Mouse (Mus musculus) heart, embryonic 12.5 days (tissue): ENCODE results near the gene Inhbe. TPM values are rescaled to one million over a fixed set of nuclear protein-coding genes. Genes with fewer than 3 reads are reported as not detected.

ENCODE experiments used
- ATAC-seq: fragments of 200-750 bp; cut with Nextera tagmentation; 2 replicates; pipeline ENCODE4 v1.8.0; 2017; ENCODE audit warnings: moderate TSS enrichment, moderate library complexity; ENCODE audit not compliant: insufficient number of reproducible peaks, low FRiP score
- H3K27ac ChIP-seq: fragments of 300-500 bp; sonication (generic); 2 replicates; pipeline ENCODE4 v1.5.1; 2016; ENCODE audit warnings: mild to moderate bottlenecking, moderate library complexity; ENCODE audit not compliant: poor library complexity, severe bottlenecking
- H3K27me3 ChIP-seq: fragments of 300-500 bp; sonication (generic); replicated peaks from 2 replicates; pipeline ENCODE4 v1.6.1; 2016; ENCODE audit warnings: mild to moderate bottlenecking, moderate library complexity
- H3K36me3 ChIP-seq: fragments of 300-500 bp; sonication (generic); 2 replicates; pipeline ENCODE4 v1.6.1; 2016; ENCODE audit warnings: mild to moderate bottlenecking, moderate library complexity
- H3K4me1 ChIP-seq: fragments of 300-500 bp; sonication (generic); replicated peaks from 2 replicates; pipeline ENCODE4 v1.6.1; 2016; ENCODE audit warnings: mild to moderate bottlenecking
- H3K4me2 ChIP-seq: fragments of 300-500 bp; sonication (generic); 2 replicates; pipeline ENCODE4 v1.6.1; 2016; ENCODE audit warnings: mild to moderate bottlenecking, moderate library complexity
- H3K4me3 ChIP-seq: fragments of 300-500 bp; sonication (generic); 2 replicates; pipeline ENCODE4 v1.5.1; 2016; ENCODE audit warnings: mild to moderate bottlenecking
- H3K9ac ChIP-seq: fragments of 300-500 bp; sonication (generic); 2 replicates; pipeline ENCODE4 v1.6.1; 2016; ENCODE audit warnings: mild to moderate bottlenecking, moderate library complexity
- H3K9me3 ChIP-seq: fragments of 300-500 bp; sonication (generic); replicated peaks from 2 replicates; pipeline ENCODE4 v1.6.1; 2016; ENCODE audit warnings: mild to moderate bottlenecking, moderate library complexity
- WGBS: fragments of 180-500 bp; shearing (Covaris S2); methylation state at CpG from one replicate; pipeline ENCODE4 v1.1.7; 2016; 5-methylcytosine and 5-hydroxymethylcytosine counted together
- polyA plus RNA-seq: library from polyadenylated mRNA; unstranded; fragments of >200 nt; fragmentation: Nextera tagmentation; extraction: Ambion mirVana; gene quantifications from 2 replicates; pipeline ENCODE4 v1.2.1, GENCODE M21; 2016

Inhbe gene
- polyA plus RNA-seq, 1 experiment from 2014 or later = not detected

GRCm38 (mm10) chr10:127330212-127330611 is 24.0 kb downstream of the Inhbe start:
- 75% methylated on average over 7 of the region's 7 CpGs for WGBS
- no peak overlapping the region for H3K4me2 ChIP-seq
- ATAC-seq = no peak
- no peaks in the 10 kb centered on the region for H3K36me3 ChIP-seq
- H3K4me1 ChIP-seq = peaks cover 15% of the 10 kb centered on the region
- peaks cover 74% of the 10 kb centered on the region for H3K27me3 ChIP-seq
- no peak overlapping the region for H3K27ac ChIP-seq
- H3K4me3 ChIP-seq = no peak overlapping the region
- no peak overlapping the region for H3K9ac ChIP-seq
- H3K9me3 ChIP-seq = no peaks in the 10 kb centered on the region

DNA sequence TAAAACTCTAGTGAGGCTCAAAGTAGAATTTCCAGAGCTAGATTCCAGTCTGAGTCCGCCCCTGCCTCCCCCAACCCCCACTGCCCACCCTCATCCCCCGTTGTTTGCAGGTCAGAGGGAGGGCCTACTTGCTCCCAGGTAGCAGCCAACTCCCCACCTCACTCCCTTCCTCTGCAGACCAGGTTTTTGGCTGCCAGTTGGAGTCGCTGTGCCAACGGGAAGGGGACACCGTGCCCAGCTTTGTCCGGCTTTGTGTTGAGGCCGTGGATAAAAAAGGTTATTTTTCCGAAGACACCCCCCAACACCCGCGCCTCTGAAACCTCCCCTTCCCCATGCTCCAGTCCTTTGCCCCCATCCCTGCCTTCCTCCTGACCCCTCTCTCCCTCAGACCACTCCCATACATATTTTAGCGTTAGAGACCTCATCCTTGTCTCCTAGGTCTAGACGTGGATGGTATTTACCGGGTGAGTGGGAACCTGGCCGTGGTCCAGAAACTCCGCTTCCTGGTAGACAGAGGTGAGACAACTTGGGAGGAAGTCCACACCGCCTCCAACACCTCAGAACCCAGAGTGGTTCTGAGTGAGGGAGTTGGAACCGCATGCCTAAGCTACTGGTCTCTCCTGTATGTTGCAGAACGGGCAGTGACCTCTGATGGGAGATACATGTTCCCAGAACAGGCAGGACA is 26.6 kb downstream of the Inhbe start:
- Histone ChIP-seq H3K9ac (no peak overlapping the region), H3K36me3 (no peaks in the 10 kb centered on the region), H3K27ac (no peak overlapping the region), H3K27me3 (peaks cover 98% of the 10 kb centered on the region), H3K4me1 (peaks cover 15% of the 10 kb centered on the region), H3K4me2 (no peak overlapping the region), H3K4me3 (no peak overlapping the region), H3K9me3 (no peaks in the 10 kb centered on the region)
- no peak for ATAC-seq
- 47% methylated on average over 18 of the region's 18 CpGs for WGBS

GRCm38 (mm10) chr10:127326828-127327227 is 27.4 kb downstream of the Inhbe start:
- Histone ChIP-seq H3K27ac (no peak overlapping the region), H3K4me3 (peak overlapping the region; percentile 49), H3K27me3 (peaks cover 98% of the 10 kb centered on the region), H3K9ac (peak overlapping the region; percentile 62), H3K36me3 (no peaks in the 10 kb centered on the region), H3K4me1 (peaks cover 15% of the 10 kb centered on the region), H3K4me2 (peak overlapping the region; percentile 94), H3K9me3 (no peaks in the 10 kb centered on the region)
- ATAC-seq = no peak
- 5% methylated on average over 29 of the region's 29 CpGs for WGBS

GRCm38 (mm10) chr10:127326017-127326801 is 28.0 kb downstream of the Inhbe start:
- H3K9ac ChIP-seq = peak overlapping the region; percentile 62
- ATAC-seq = peak; percentile 10; the same call in 1 of the 2 replicates
- under 1% methylated on average over 54 of the region's 54 CpGs for whole genome bisulfite sequencing

DNA sequence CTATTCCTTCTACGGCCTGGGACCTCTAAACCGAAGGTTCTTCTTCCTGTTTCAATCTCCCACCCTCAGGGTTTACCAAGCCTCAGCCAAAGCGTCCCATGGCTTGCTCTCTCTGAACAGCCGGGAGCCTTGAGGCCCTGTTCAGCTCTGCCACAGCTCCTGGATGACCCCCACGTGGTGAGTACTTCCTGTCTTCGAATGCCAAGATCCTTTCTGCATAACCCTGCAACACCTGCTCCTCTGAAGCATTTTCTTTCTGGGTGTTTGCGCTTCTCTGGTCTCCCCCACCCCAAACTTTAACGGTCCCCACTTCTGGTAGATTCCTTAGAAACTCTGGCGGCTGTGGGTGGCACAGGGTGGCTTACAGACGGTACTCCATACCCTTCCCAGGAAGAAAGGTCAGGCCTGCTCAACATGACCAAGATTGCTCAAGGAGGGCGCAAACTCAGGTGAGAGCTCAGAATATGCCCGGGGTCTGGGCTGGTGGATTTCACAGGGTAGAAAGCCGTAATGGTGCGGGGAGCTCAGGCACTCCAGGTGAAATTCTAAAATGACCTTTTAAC is 28.7 kb downstream of the Inhbe start:
- ATAC-seq = no peak
- Histone ChIP-seq H3K9me3 (no peaks in the 10 kb centered on the region), H3K27ac (no peak overlapping the region), H3K27me3 (peaks cover 95% of the 10 kb centered on the region), H3K36me3 (no peaks in the 10 kb centered on the region), H3K9ac (peak overlapping the region; percentile 62; the same call in 1 of the 2 replicates), H3K4me2 (peak overlapping the region; percentile 94), H3K4me3 (peak overlapping the region; percentile 49), H3K4me1 (peaks cover 15% of the 10 kb centered on the region)
- 29% methylated on average over 14 of the region's 14 CpGs for WGBS

More at GRCm38 (mm10) chr10:127326017-127326801, 28.0 kb downstream of the Inhbe start:
- Histone ChIP-seq H3K4me1 (peaks cover 15% of the 10 kb centered on the region), H3K4me2 (peak overlapping the region; percentile 94), H3K36me3 (no peaks in the 10 kb centered on the region), H3K27me3 (peaks cover 98% of the 10 kb centered on the region), H3K27ac (no peak overlapping the region), H3K9me3 (no peaks in the 10 kb centered on the region), H3K4me3 (peak overlapping the region; percentile 49)

- H3K9me3 ChIP-seq = no peaks in the 10 kb centered on the region
- H3K4me3 ChIP-seq = no peak overlapping the region
- H3K27ac ChIP-seq = no peak overlapping the region
- ATAC-seq = no peak
- H3K27me3 ChIP-seq = peaks cover 86% of the 10 kb centered on the region
- H3K4me1 ChIP-seq = peaks cover 15% of the 10 kb centered on the region
- H3K36me3 ChIP-seq = no peaks in the 10 kb centered on the region
- 12% methylated on average over 7 of the region's 7 CpGs for WGBS
- no peak overlapping the region for H3K4me2 ChIP-seq
- H3K9ac ChIP-seq = no peak overlapping the region
These were observed 29.7 kb downstream of the Inhbe start for GRCm38 (mm10) chr10:127324495-127324894.

GRCm38 (mm10) chr10:127323131-127323855 is 30.9 kb downstream of the Inhbe start:
- Histone ChIP-seq H3K4me2 (no peak overlapping the region), H3K36me3 (no peaks in the 10 kb centered on the region), H3K27ac (no peak overlapping the region), H3K9ac (no peak overlapping the region), H3K4me3 (no peak overlapping the region), H3K27me3 (peaks cover 74% of the 10 kb centered on the region), H3K9me3 (no peaks in the 10 kb centered on the region), H3K4me1 (peaks cover 15% of the 10 kb centered on the region)
- WGBS = 62% methylated on average over 17 of the region's 17 CpGs
- ATAC-seq = no peak

DNA sequence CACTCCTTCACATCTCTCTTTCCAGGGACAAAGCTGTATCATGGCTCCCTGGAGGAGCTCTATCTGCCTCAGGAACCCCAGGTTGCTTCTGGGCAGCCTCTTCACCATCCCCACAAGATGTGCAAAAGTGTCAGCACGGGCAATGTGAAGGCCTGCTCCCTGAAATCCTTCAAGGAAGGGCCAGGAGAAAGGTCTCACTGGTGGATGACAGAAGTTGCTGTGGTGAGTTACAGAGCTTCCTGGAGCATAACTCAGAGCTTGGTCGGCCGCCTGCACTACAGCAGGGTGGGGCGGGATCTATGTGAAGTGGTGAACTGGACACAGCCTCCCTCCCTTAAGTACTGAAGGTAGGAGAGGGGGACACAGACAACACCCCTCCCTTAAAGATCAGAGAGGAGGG is 31.5 kb downstream of the Inhbe start:
- H3K27ac ChIP-seq = no peak overlapping the region
- no peak overlapping the region for H3K4me2 ChIP-seq
- H3K4me3 ChIP-seq = no peak overlapping the region
- H3K9ac ChIP-seq = no peak overlapping the region
- WGBS = 62% methylated on average over 4 of the region's 4 CpGs
- H3K4me1 ChIP-seq = peaks cover 15% of the 10 kb centered on the region
- no peaks in the 10 kb centered on the region for H3K36me3 ChIP-seq
- no peak for ATAC-seq
- H3K27me3 ChIP-seq = peaks cover 67% of the 10 kb centered on the region
- H3K9me3 ChIP-seq = no peaks in the 10 kb centered on the region

GRCm38 (mm10) chr10:127322178-127322577 is 32.0 kb downstream of the Inhbe start:
- H3K9ac ChIP-seq = no peak overlapping the region
- H3K4me3 ChIP-seq = no peak overlapping the region
- H3K4me2 ChIP-seq = no peak overlapping the region
- H3K27me3 ChIP-seq = peaks cover 62% of the 10 kb centered on the region
- no peaks in the 10 kb centered on the region for H3K9me3 ChIP-seq
- no peak for ATAC-seq
- H3K36me3 ChIP-seq = no peaks in the 10 kb centered on the region
- no peak overlapping the region for H3K27ac ChIP-seq
- whole genome bisulfite sequencing = 52% methylated on average over 13 of the region's 13 CpGs
- peaks cover 15% of the 10 kb centered on the region for H3K4me1 ChIP-seq

DNA sequence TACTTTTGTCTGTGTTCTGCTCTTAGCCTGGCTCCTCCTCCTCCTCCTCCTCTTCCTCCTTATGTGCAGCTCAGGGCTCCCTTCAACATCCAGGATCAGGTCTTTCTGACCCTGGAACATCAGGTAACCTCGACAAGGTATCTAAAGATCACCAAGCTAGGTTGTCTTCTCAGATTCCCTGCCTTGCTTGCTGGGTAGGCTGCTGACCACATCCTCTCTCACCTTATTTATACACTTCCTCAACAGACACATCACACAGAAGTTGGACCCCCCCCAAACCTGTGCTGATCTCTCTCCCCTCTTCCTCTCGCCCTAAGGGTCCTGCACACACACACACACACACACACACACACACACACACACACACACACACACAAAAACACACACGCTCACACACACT is 32.6 kb downstream of the Inhbe start, which contains the start of gene Arhgap9:
Gene Arhgap9, plus strand, starts transcription at position 344 of the 400 bp plus-strand sequence.
- Histone ChIP-seq H3K27me3 (peaks cover 57% of the 10 kb centered on the region), H3K4me3 (no peak within 1 kb of the TSS)
- 72% methylated on average over 3 of the region's 3 CpGs for WGBS

More for the DNA sequence above, 32.6 kb downstream of the Inhbe start, which contains the start of gene Arhgap9:
- H3K9me3 ChIP-seq = no peaks in the 10 kb centered on the region
- no peak within 1 kb of the TSS for H3K9ac ChIP-seq
- H3K27ac ChIP-seq = no peak within 1 kb of the TSS
- no peaks in the 10 kb centered on the region for H3K36me3 ChIP-seq
- H3K4me1 ChIP-seq = peaks cover 13% of the 10 kb centered on the region
- no peak within 1 kb of the TSS for H3K4me2 ChIP-seq
- no peak for ATAC-seq
